Mouse (Mus musculus) embryonic stem cell, embryonic (primary cell): Measurements from ENCODE around the gene Depdc7.

Experiments
- CTCF ChIA-PET, 4 experiments: fragments of 300-600 bp in 2 of 4; fragments of 350-600 bp in 2 of 4; sonication (Branson Sonifier 250); formaldehyde crosslinking; loops; one replicate each; lab custom pipeline; 2022; ENCODE audit warnings: inconsistent platforms in 2 of 4; lab: Charles Lee
- POLR2A ChIA-PET, 4 experiments: fragments of 300-600 bp in 2 of 4; fragments of 350-600 bp in 2 of 4; sonication (Branson Sonifier 250); formaldehyde crosslinking; loops; one replicate each; lab custom pipeline; 2022; ENCODE audit warnings: antibody characterized with exemption in 4 of 4, inconsistent platforms in 1 of 4; lab: Charles Lee

The Depdc7 gene

GRCm38 (mm10) chr2:104732562-104733256 lies 10.0 kb downstream of the Depdc7 start:
- ChIA-PET POLR2A (interaction anchor here (0.5 to 5.2 kb wide), 33 partner anchors 9 to 1435 kb away, joined by 3 to 89 read pairs (median 4); partner anchors contain the start of genes Depdc7 (in 3 of the 4), Cstf3 (in 2 of the 4), Tcp11l1 (in 2 of the 4) and Pin1rt1 (in 1 of the 4)), CTCF (interaction anchor here in 2 of 4 experiments (1.0 to 1.9 kb wide), 3 partner anchors 47 to 48 kb away, joined by 4 to 8 read pairs (median 5); no protein-coding TSS in a partner anchor)

GRCm38 (mm10) chr2:104732033-104732444 lies 10.6 kb downstream of the Depdc7 start:
- ChIA-PET POLR2A (interaction anchor here (0.6 to 5.2 kb wide), 28 partner anchors 7 to 301 kb away, joined by 3 to 89 read pairs (median 4); partner anchors contain the start of genes Depdc7 (in 3 of the 4), Cstf3 (in 2 of the 4), Tcp11l1 (in 2 of the 4) and Pin1rt1 (in 1 of the 4)), CTCF (interaction anchor here in 1 of 4 experiments (1.7 kb wide), 1 partner anchor 47 kb away, joined by 4 read pairs; no protein-coding TSS in a partner anchor)

GRCm38 (mm10) chr2:104727369-104727768 lies 15.3 kb downstream of the Depdc7 start:
- CTCF ChIA-PET = interaction anchor here in 1 of 4 experiments (1.2 kb wide), 1 partner anchor 42 kb away, joined by 4 read pairs; no protein-coding TSS in a partner anchor

GRCm38 (mm10) chr2:104722021-104722420 lies 20.7 kb downstream of the Depdc7 start:
- POLR2A ChIA-PET = interaction anchor here in 3 of 4 experiments (1.0 to 1.3 kb wide), 3 partner anchors 14 to 44 kb away, joined by 3 read pairs; partner anchors contain the start of gene Depdc7 (in 1 of the 3)

More at GRCm38 (mm10) chr2:104727369-104727768, 15.3 kb downstream of the Depdc7 start:
- POLR2A ChIA-PET = interaction anchor here in 2 of 4 experiments (1.1 to 4.6 kb wide), 7 partner anchors 8 to 16 kb away, joined by 3 to 22 read pairs (median 3); partner anchors contain the start of genes Tcp11l1 (in 2 of the 2), Depdc7 (in 1 of the 2) and Pin1rt1 (in 1 of the 2)

GRCm38 (mm10) chr2:104717827-104718226 lies 24.9 kb downstream of the Depdc7 start:
- CTCF ChIA-PET = no interaction called here
- POLR2A ChIA-PET = interaction anchor here in 2 of 4 experiments (1.6 to 1.7 kb wide), 2 partner anchors 10 to 24 kb away, joined by 3 to 6 read pairs; no protein-coding TSS in a partner anchor

More at GRCm38 (mm10) chr2:104722021-104722420, 20.7 kb downstream of the Depdc7 start:
- CTCF ChIA-PET = interaction anchor here in 1 of 4 experiments (1.3 to 1.5 kb wide), 2 partner anchors 37 kb away, joined by 3 read pairs; no protein-coding TSS in a partner anchor

- CTCF ChIA-PET = interaction anchor here in 1 of 4 experiments (1.3 kb wide), 1 partner anchor 32 kb away, joined by 3 read pairs; no protein-coding TSS in a partner anchor
- POLR2A ChIA-PET = interaction anchor here in 2 of 4 experiments (0.9 to 1.6 kb wide), 5 partner anchors 11 to 127 kb away, joined by 3 read pairs; partner anchors contain the start of gene Cstf3 (in 1 of the 2)
Observed at GRCm38 (mm10) chr2:104717231-104717735, 25.4 kb downstream of the Depdc7 start.

GRCm38 (mm10) chr2:104716279-104716678 lies 26.4 kb downstream of the Depdc7 start, which contains the start of gene Pin1rt1:
Pin1rt1 (minus strand) TSS chr2:104716379.
- ChIA-PET POLR2A (interaction anchor here in 2 of 4 experiments (0.7 to 1.6 kb wide), 7 partner anchors 9 to 26 kb away, joined by 3 to 5 read pairs (median 3); no protein-coding TSS in a partner anchor), CTCF (interaction anchor here in 2 of 4 experiments (0.5 to 1.3 kb wide), 2 partner anchors 10 to 31 kb away, joined by 3 to 5 read pairs; no protein-coding TSS in a partner anchor)

GRCm38 (mm10) chr2:104714254-104714691 lies 28.4 kb downstream of the Depdc7 start:
- ChIA-PET CTCF (interaction anchor here in 2 of 4 experiments (0.9 to 1.0 kb wide), 2 partner anchors 29 kb away, joined by 5 to 7 read pairs; no protein-coding TSS in a partner anchor), POLR2A (interaction anchor here in 2 of 4 experiments (0.5 to 2.1 kb wide), 11 partner anchors 9 to 726 kb away, joined by 3 to 15 read pairs (median 3); partner anchors contain the start of gene Depdc7 (in 2 of the 2))

- CTCF ChIA-PET = interaction anchor here (0.7 to 2.0 kb wide), 8 partner anchors 23 to 268 kb away, joined by 3 to 10 read pairs (median 3); no protein-coding TSS in a partner anchor
- POLR2A ChIA-PET = interaction anchor here (0.7 to 5.2 kb wide), 36 partner anchors 10 to 153 kb away, joined by 3 to 41 read pairs (median 3); partner anchors contain the start of genes Cstf3 (in 3 of the 4), Depdc7 (in 3 of the 4) and Prrg4 (in 2 of the 4)
Observed at GRCm38 (mm10) chr2:104712486-104712809, 30.2 kb downstream of the Depdc7 start.

- POLR2A ChIA-PET = interaction anchor here (0.6 to 5.2 kb wide), 39 partner anchors 9 to 305 kb away, joined by 3 to 41 read pairs (median 3); partner anchors contain the start of genes Cstf3 (in 3 of the 4), Depdc7 (in 3 of the 4) and Prrg4 (in 1 of the 4)
- CTCF ChIA-PET = interaction anchor here (0.6 to 2.0 kb wide), 10 partner anchors 9 to 325 kb away, joined by 3 to 11 read pairs (median 5); no protein-coding TSS in a partner anchor
Observed at GRCm38 (mm10) chr2:104711585-104712485, 30.8 kb downstream of the Depdc7 start, which contains the start of gene Tcp11l1. Tcp11l1 (minus strand) TSS chr2:104712169.

GRCm38 (mm10) chr2:104710670-104711370 lies 31.9 kb downstream of the Depdc7 start:
- ChIA-PET POLR2A (interaction anchor here in 3 of 4 experiments (0.6 to 5.2 kb wide), 16 partner anchors 10 to 306 kb away, joined by 3 to 41 read pairs (median 4); partner anchors contain the start of genes Cstf3 (in 1 of the 3) and Depdc7 (in 1 of the 3)), CTCF (interaction anchor here (0.6 to 2.0 kb wide), 6 partner anchors 25 to 324 kb away, joined by 4 to 10 read pairs (median 5); no protein-coding TSS in a partner anchor)

GRCm38 (mm10) chr2:104709786-104710337 lies 32.8 kb downstream of the Depdc7 start:
- CTCF ChIA-PET = interaction anchor here (0.6 to 1.9 kb wide), 7 partner anchors 13 to 625 kb away, joined by 3 to 9 read pairs (median 4); no protein-coding TSS in a partner anchor
- POLR2A ChIA-PET = interaction anchor here in 3 of 4 experiments (0.7 to 5.2 kb wide), 6 partner anchors 10 to 41 kb away, joined by 3 to 41 read pairs (median 4); partner anchors contain the start of gene Depdc7 (in 1 of the 3)

GRCm38 (mm10) chr2:104704355-104704754 lies 38.3 kb downstream of the Depdc7 start:
- ChIA-PET POLR2A (no interaction called here), CTCF (interaction anchor here in 2 of 4 experiments (0.6 to 1.9 kb wide), 2 partner anchors 19 to 49 kb away, joined by 4 to 5 read pairs; no protein-coding TSS in a partner anchor)

GRCm38 (mm10) chr2:104703158-104703557 lies 39.5 kb downstream of the Depdc7 start:
- CTCF ChIA-PET = interaction anchor here in 1 of 4 experiments (1.1 kb wide), 1 partner anchor 18 kb away, joined by 3 read pairs; no protein-coding TSS in a partner anchor
- POLR2A ChIA-PET = interaction anchor here in 2 of 4 experiments (0.6 to 7.3 kb wide), 12 partner anchors 7 to 30 kb away, joined by 3 to 41 read pairs (median 3); partner anchors contain the start of gene Tcp11l1 (in 1 of the 2)

- ChIA-PET CTCF (interaction anchor here in 2 of 4 experiments (1.2 to 1.7 kb wide), 1 partner anchor 14 kb away, joined by 4 to 10 read pairs; no protein-coding TSS in a partner anchor), POLR2A (interaction anchor here in 3 of 4 experiments (0.7 to 7.3 kb wide), 7 partner anchors 8 to 111 kb away, joined by 3 to 41 read pairs (median 3); partner anchors contain the start of genes Tcp11l1 (in 2 of the 3), Depdc7 (in 1 of the 3) and Pin1rt1 (in 1 of the 3))
Observed at GRCm38 (mm10) chr2:104699659-104700058, 43.0 kb downstream of the Depdc7 start.
